Mouse (Mus musculus) liver, adult 2 months (tissue): ENCODE measurements around the gene Cntn5. TPM values are rescaled to one million over a fixed set of nuclear protein-coding genes. Genes with fewer than 3 reads are reported as not detected.

ENCODE experiments used
- DNase-seq: peaks from one replicate; pipeline ENCODE4 v3.0.0-alpha.2; 2011; ENCODE audit warnings: low read depth, low spot score; ENCODE audit errors: extremely low read depth
- H3K27ac ChIP-seq: fragments of 200-500 bp; replicated peaks from 2 replicates; pipeline ENCODE4 v1.5.1; 2012; ENCODE audit warnings: low read depth, mild to moderate bottlenecking, control low read depth, inconsistent platforms, low read length; ENCODE audit not compliant: insufficient read depth
- H3K27me3 ChIP-seq: fragments of 200-500 bp; 2 replicates; pipeline ENCODE4 v1.6.1; 2012; ENCODE audit warnings: mild to moderate bottlenecking, moderate library complexity, low read length, inconsistent platforms; ENCODE audit not compliant: control insufficient read depth, insufficient read depth
- H3K36me3 ChIP-seq: fragments of 200-500 bp; 2 replicates; pipeline ENCODE4 v1.6.1; 2012; ENCODE audit warnings: low read length, inconsistent platforms; ENCODE audit not compliant: control insufficient read depth, insufficient read depth
- H3K4me1 ChIP-seq: fragments of 200-500 bp; 2 replicates; pipeline ENCODE4 v1.6.1; 2011; ENCODE audit warnings: low read length; ENCODE audit not compliant: control insufficient read depth, insufficient read depth
- H3K4me3 ChIP-seq: fragments of 200-500 bp; 2 replicates; pipeline ENCODE4 v1.5.1; 2011; ENCODE audit warnings: low read depth, mild to moderate bottlenecking, control low read depth, low read length, moderate library complexity; ENCODE audit not compliant: insufficient read depth
- H3K79me2 ChIP-seq: fragments of 200-500 bp; 2 replicates; pipeline ENCODE4 v1.6.1; 2012; ENCODE audit warnings: inconsistent platforms, mild to moderate bottlenecking, low read length, moderate library complexity; ENCODE audit not compliant: control insufficient read depth, insufficient read depth
- H3K9ac ChIP-seq: fragments of 200-500 bp; 2 replicates; pipeline ENCODE4 v1.6.1; 2012; ENCODE audit warnings: low read depth, mild to moderate bottlenecking, control low read depth, inconsistent platforms, low read length
- CTCF ChIP-seq: fragments of 200-500 bp; IDR thresholded peaks from 2 replicates; pipeline ENCODE4 v1.5.1; 2011; ENCODE audit warnings: low read depth, low read length, control low read depth
- POLR2A ChIP-seq: fragments of 200-500 bp; IDR thresholded peaks from 2 replicates; pipeline ENCODE4 v1.6.1; 2011; ENCODE audit warnings: low read length, control low read depth; ENCODE audit not compliant: insufficient read depth; ENCODE audit errors: extremely low read depth
- WGBS: fragments of 180-500 bp; shearing (Covaris S2); methylation state at CpG from one replicate; pipeline ENCODE4 v1.1.7; 2018; 5-methylcytosine and 5-hydroxymethylcytosine counted together
- polyA plus RNA-seq: library from polyadenylated mRNA; depleted of rRNA; stranded (reverse); fragments of >200 nt; gene quantifications from 2 replicates; pipeline ENCODE4 v1.2.3, GENCODE M21; 2012
- total RNA-seq: library from RNA; depleted of rRNA; stranded (reverse); fragments of >200 nt; gene quantifications from 2 replicates; pipeline ENCODE4 v1.2.3, GENCODE M21; 2014

The Cntn5 gene
- total and polyA plus RNA-seq, 2 experiments = not detected

- TF ChIP-seq POLR2A = no peak
- TF ChIP-seq CTCF = no peak
Measured at GRCm38 (mm10) chr9:10532248-10532647, 372.3 kb downstream of the Cntn5 start.

GRCm38 (mm10) chr9:10531087-10531486 is 373.5 kb downstream of the Cntn5 start:
- H3K4me3 ChIP-seq = no peak overlapping the region
- H3K4me1 ChIP-seq = no peaks in the 10 kb centered on the region
- DNase-seq = no peak
- TF ChIP-seq CTCF (no peak), POLR2A (no peak)
- 70% methylated on average over 2 of the region's 2 CpGs for WGBS
- no peak overlapping the region for H3K27ac ChIP-seq
- H3K36me3 ChIP-seq = no peaks in the 10 kb centered on the region
- H3K9ac ChIP-seq = no peak overlapping the region
- no peaks in the 10 kb centered on the region for H3K27me3 ChIP-seq
- H3K79me2 ChIP-seq = no peaks in the 10 kb centered on the region

More at GRCm38 (mm10) chr9:10532248-10532647, 372.3 kb downstream of the Cntn5 start:
- WGBS = 65% methylated on average over 5 of the region's 5 CpGs
- Histone ChIP-seq H3K9ac (no peak overlapping the region), H3K36me3 (no peaks in the 10 kb centered on the region), H3K4me1 (no peaks in the 10 kb centered on the region), H3K27me3 (no peaks in the 10 kb centered on the region), H3K27ac (no peak overlapping the region), H3K79me2 (no peaks in the 10 kb centered on the region), H3K4me3 (no peak overlapping the region)
- DNase-seq = no peak

- no peak overlapping the region for H3K9ac ChIP-seq
- no peaks in the 10 kb centered on the region for H3K4me1 ChIP-seq
- no peak overlapping the region for H3K27ac ChIP-seq
- DNase-seq = no peak
- 77% methylated on average over 4 of the region's 4 CpGs for WGBS
- H3K27me3 ChIP-seq = no peaks in the 10 kb centered on the region
- H3K4me3 ChIP-seq = no peak overlapping the region
- TF ChIP-seq CTCF (no peak), POLR2A (no peak)
- no peaks in the 10 kb centered on the region for H3K36me3 ChIP-seq
- no peaks in the 10 kb centered on the region for H3K79me2 ChIP-seq
Measured at GRCm38 (mm10) chr9:10529528-10529927, 375.0 kb downstream of the Cntn5 start.

- H3K79me2 ChIP-seq = no peaks in the 10 kb centered on the region
- 81% methylated on average over 1 of the region's 1 CpGs for WGBS
- no peak overlapping the region for H3K9ac ChIP-seq
- no peak for DNase-seq
- H3K27ac ChIP-seq = no peak overlapping the region
- H3K36me3 ChIP-seq = no peaks in the 10 kb centered on the region
- H3K27me3 ChIP-seq = no peaks in the 10 kb centered on the region
- H3K4me3 ChIP-seq = no peak overlapping the region
- H3K4me1 ChIP-seq = no peaks in the 10 kb centered on the region
- TF ChIP-seq CTCF (no peak), POLR2A (no peak)
Measured at GRCm38 (mm10) chr9:10529113-10529512, 375.5 kb downstream of the Cntn5 start.

GRCm38 (mm10) chr9:10528692-10529091 is 375.9 kb downstream of the Cntn5 start:
- no peak for DNase-seq
- Histone ChIP-seq H3K4me1 (no peaks in the 10 kb centered on the region), H3K27me3 (no peaks in the 10 kb centered on the region), H3K79me2 (no peaks in the 10 kb centered on the region), H3K9ac (no peak overlapping the region), H3K27ac (no peak overlapping the region), H3K36me3 (no peaks in the 10 kb centered on the region), H3K4me3 (no peak overlapping the region)
- 72% methylated on average over 5 of the region's 5 CpGs for WGBS
- no peak for TF ChIP-seq CTCF

- Histone ChIP-seq H3K36me3 (no peaks in the 10 kb centered on the region), H3K79me2 (no peaks in the 10 kb centered on the region), H3K27ac (no peak overlapping the region), H3K27me3 (no peaks in the 10 kb centered on the region), H3K9ac (no peak overlapping the region), H3K4me3 (no peak overlapping the region), H3K4me1 (no peaks in the 10 kb centered on the region)
- DNase-seq = no peak
- TF ChIP-seq POLR2A (no peak), CTCF (no peak)
- WGBS = 70% methylated on average over 7 of the region's 7 CpGs
Measured at GRCm38 (mm10) chr9:10525915-10526667, 378.5 kb downstream of the Cntn5 start.
